Mouse (Mus musculus) heart, adult 2 months (tissue): ENCODE results near the gene Foxn3.

Experiments
- CTCF ChIP-seq: fragments of 200-600 bp; IDR thresholded peaks from 2 replicates; pipeline ENCODE4 v1.8.1; 2022; ENCODE audit warnings: antibody characterized with exemption, mild to moderate bottlenecking, moderate library complexity
- EP300 ChIP-seq: fragments of 200-500 bp; IDR thresholded peaks from 2 replicates; pipeline ENCODE4 v1.6.1; 2011; ENCODE audit warnings: low read depth, low read length, control low read depth; ENCODE audit not compliant: insufficient read depth
- POLR2A ChIP-seq: fragments of 200-500 bp; IDR thresholded peaks from 2 replicates; pipeline ENCODE4 v1.6.1; 2011; ENCODE audit warnings: mild to moderate bottlenecking, low read depth, low read length, control low read depth; ENCODE audit not compliant: insufficient read depth

- TF ChIP-seq POLR2A: no peak
- no peak for TF ChIP-seq CTCF
- TF ChIP-seq EP300: no peak
Measured at GRCm38 (mm10) chr12:99326157-99326556, 237.2 kb downstream of the Foxn3 start.
